8 mouse cellular contexts compared by ENCODE assay signal in the genomic region with DNA sequence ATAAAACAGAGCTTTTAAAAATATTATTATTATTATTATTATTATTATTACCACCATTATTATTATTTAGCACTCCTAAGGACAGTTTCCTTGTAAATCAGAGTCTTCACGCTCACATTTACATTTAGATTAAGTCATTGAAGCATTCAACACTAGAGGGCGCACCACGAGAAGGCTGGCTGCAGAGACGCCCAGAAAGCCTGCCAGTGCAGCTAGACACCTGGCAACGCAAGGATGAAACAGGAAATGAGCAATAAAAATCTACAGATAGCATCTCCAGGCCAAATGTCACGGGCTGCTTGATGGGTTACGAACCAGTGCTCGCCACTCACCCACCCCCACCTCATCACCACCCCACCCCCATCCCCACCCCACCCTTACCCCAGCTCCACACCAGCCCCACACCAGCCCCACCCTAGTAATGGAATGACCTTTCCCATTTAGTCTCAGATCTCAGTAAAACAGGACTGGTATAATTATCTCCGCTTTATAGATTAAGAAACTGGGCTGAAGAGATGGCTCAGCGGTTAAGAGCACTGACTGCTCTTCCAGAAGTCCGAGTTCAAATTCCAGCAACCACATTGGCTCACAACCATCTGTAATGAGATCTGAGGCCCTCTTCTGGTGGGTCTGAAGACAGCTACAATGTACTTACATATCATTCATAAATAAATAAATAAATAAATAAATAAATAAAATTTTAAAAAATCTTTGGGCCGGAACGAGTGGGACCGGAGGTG. TPM values are rescaled to one million over a fixed set of nuclear protein-coding genes. Genes with fewer than 3 reads are reported as not detected.
DNase-seq lines count a peak whose midpoint lies in the region; ATAC-seq and TF ChIP-seq lines count a peak whose summit lies in the region.

No protein-coding gene starts in this region.

- 29% methylated on average over 14 of the region's 14 CpGs for WGBS in heart, postnatal 0 days
- 25% methylated on average over 14 of the region's 14 CpGs for WGBS in lung, adult 2 months
- WGBS in olfactory bulb, adult 2 months, result 31% methylated on average over 14 of the region's 14 CpGs
- WGBS in thymus, adult 2 months, result 25% methylated on average over 14 of the region's 14 CpGs

- H3K27me3 ChIP-seq in ES-Bruce4 (ENCODE audit: control insufficient read depth, insufficient read depth, low read length, poor library complexity, severe bottlenecking), result no peaks in the 10 kb centered on the region
- no peaks in the 10 kb centered on the region for H3K27me3 ChIP-seq in heart, postnatal 0 days (ENCODE audit: control insufficient read depth, insufficient read depth, low read length)
- H3K27me3 ChIP-seq in thymus, adult 2 months (ENCODE audit: control insufficient read depth, insufficient read depth, low read length), result no peaks in the 10 kb centered on the region

- DNase-seq in brain, embryonic 14.5 days (ENCODE audit: low read depth), result peak; percentile 93
- peak; percentile 47 for DNase-seq in fibroblast of lung, adult 2 months (ENCODE audit: low read depth)
- peak; percentile 77 for DNase-seq in heart, postnatal 0 days (ENCODE audit: low spot score)
- DNase-seq in kidney, postnatal 10 days, result peak; percentile 90
- DNase-seq in lung, adult 2 months, result peak; percentile 56
- peak; percentile 84 for DNase-seq in thymus, adult 2 months

- no peak overlapping the region for H3K4me2 ChIP-seq in heart, postnatal 0 days (ENCODE audit: low read depth, low read length)

- no peaks in the 10 kb centered on the region for H3K36me3 ChIP-seq in ES-Bruce4 (ENCODE audit: control insufficient read depth, insufficient read depth, low read length, poor library complexity, severe bottlenecking)
- no peaks in the 10 kb centered on the region for H3K36me3 ChIP-seq in heart, postnatal 0 days (replicated peaks; ENCODE audit: control insufficient read depth, insufficient read depth, low read length)
- H3K36me3 ChIP-seq in thymus, adult 2 months (ENCODE audit: control insufficient read depth, insufficient read depth, low read length), result no peaks in the 10 kb centered on the region

- H3K9me3 ChIP-seq in ES-Bruce4 (replicated peaks; ENCODE audit: control insufficient read depth, insufficient read depth, low read length, poor library complexity, severe bottlenecking), result no peaks in the 10 kb centered on the region
- H3K9me3 ChIP-seq in heart, postnatal 0 days (replicated peaks; ENCODE audit: control insufficient read depth, low read length), result no peaks in the 10 kb centered on the region

- H3K27ac ChIP-seq in ES-Bruce4 (ENCODE audit: insufficient read depth, low read length), result no peak overlapping the region
- H3K27ac ChIP-seq in heart, postnatal 0 days (ENCODE audit: low read depth), result no peak overlapping the region
- no peak overlapping the region for H3K27ac ChIP-seq in olfactory bulb, adult 2 months (ENCODE audit: insufficient read depth, low read depth, low read length)
- H3K27ac ChIP-seq in thymus, adult 2 months (ENCODE audit: control insufficient read depth, insufficient read depth, low read length), result no peak overlapping the region

- peaks cover 1% of the 10 kb centered on the region for H3K4me1 ChIP-seq in ES-Bruce4 (ENCODE audit: control insufficient read depth, insufficient read depth, low read length)
- no peaks in the 10 kb centered on the region for H3K4me1 ChIP-seq in heart, postnatal 0 days (ENCODE audit: control insufficient read depth, insufficient read depth)
- no peaks in the 10 kb centered on the region; the same call in 1 of the 2 replicates for H3K4me1 ChIP-seq in lung, adult 2 months (ENCODE audit: control insufficient read depth, insufficient read depth, low read length)
- peaks cover 7% of the 10 kb centered on the region for H3K4me1 ChIP-seq in olfactory bulb, adult 2 months (ENCODE audit: control insufficient read depth, insufficient read depth, low read length)
- H3K4me1 ChIP-seq in thymus, adult 2 months (replicated peaks; ENCODE audit: control insufficient read depth, insufficient read depth, low read length), result 0 out of 2 replicates have a peak, but pooled peaks cover 2% of the 10 kb centered on the region

- 0 out of 2 replicates have a peak overlapping the region, but pooled peaks have one; percentile 5 for H3K4me3 ChIP-seq in ES-Bruce4 (ENCODE audit: low read depth, low read length)
- no peak overlapping the region for H3K4me3 ChIP-seq in heart, postnatal 0 days (ENCODE audit: low read depth, low read length)
- no peak overlapping the region for H3K4me3 ChIP-seq in lung, adult 2 months (replicated peaks; ENCODE audit: extremely low read depth, low read depth, low read length)
- H3K4me3 ChIP-seq in olfactory bulb, adult 2 months (ENCODE audit: insufficient read depth, low read depth, low read length), result no peak overlapping the region
- no peak overlapping the region for H3K4me3 ChIP-seq in thymus, adult 2 months (ENCODE audit: control insufficient read depth, insufficient read depth, low read length)

- TF ChIP-seq POLR2A in ES-Bruce4 (IDR thresholded peaks at IDR 0.05; ENCODE audit: insufficient read depth, low read length), result no peak
- TF ChIP-seq POLR2A in brain, embryonic 14.5 days (IDR thresholded peaks at IDR 0.05; ENCODE audit: borderline replicate concordance, extremely low read depth, insufficient read depth, insufficient read length, poor library complexity, severe bottlenecking), result no peak
- no peak for TF ChIP-seq POLR2A in lung, adult 2 months (IDR thresholded peaks at IDR 0.05; ENCODE audit: borderline replicate concordance, extremely low read depth, low read depth, low read length)
- no peak for TF ChIP-seq POLR2A in olfactory bulb, adult 2 months (IDR thresholded peaks at IDR 0.05; ENCODE audit: insufficient read depth, low read depth, low read length)
- no peak for TF ChIP-seq POLR2A in thymus, adult 2 months (IDR thresholded peaks at IDR 0.05; ENCODE audit: control insufficient read depth, extremely low read depth, insufficient read depth, low read length, poor library complexity)

- TF ChIP-seq CTCF in ES-Bruce4 (IDR thresholded peaks at IDR 0.05; ENCODE audit: low read depth, low read length), result peak; percentile 83
- TF ChIP-seq CTCF in brain, embryonic 14.5 days (IDR thresholded peaks at IDR 0.05; ENCODE audit: borderline replicate concordance, extremely low read depth, insufficient read depth, insufficient read length), result peak; percentile 84
- TF ChIP-seq CTCF in heart, postnatal 0 days (IDR thresholded peaks at IDR 0.05; ENCODE audit: low read depth), result peak; percentile 89
- peak; percentile 85 for TF ChIP-seq CTCF in lung, adult 2 months (IDR thresholded peaks at IDR 0.05; ENCODE audit: insufficient read depth, low read length)
- TF ChIP-seq CTCF in olfactory bulb, adult 2 months (IDR thresholded peaks at IDR 0.05; ENCODE audit: insufficient read depth, low read depth, low read length), result peak; percentile 61
- peak; percentile 76 for TF ChIP-seq CTCF in thymus, adult 2 months (IDR thresholded peaks at IDR 0.05; ENCODE audit: borderline replicate concordance, control insufficient read depth, extremely low read depth, insufficient read depth, low read length, poor library complexity)

- 0 out of 2 replicates have a peak, but pooled peaks have one; percentile 42 for TF ChIP-seq EP300 in ES-Bruce4 (IDR thresholded peaks at IDR 0.05; ENCODE audit: insufficient read depth, low read depth, low read length)
- no peak for TF ChIP-seq EP300 in heart, postnatal 0 days (IDR thresholded peaks at IDR 0.05; ENCODE audit: low read depth)

- H3K9ac ChIP-seq in ES-Bruce4 (ENCODE audit: low read depth, poor library complexity, severe bottlenecking), result peak overlapping the region; percentile 48; the same call in 1 of the 2 replicates
- no peak overlapping the region for H3K9ac ChIP-seq in heart, postnatal 0 days (replicated peaks; ENCODE audit: low read depth, low read length)

- ATAC-seq in heart, postnatal 0 days (ENCODE audit: insufficient read depth, low read depth), result peak; percentile 71

RNA-seq across cellular contexts. Expression of gene Lrrc8d, which starts 14.7 kb away (rescaled TPM):
- polyA plus RNA-seq in ES-Bruce4 (2011; ENCODE audit: insufficient read depth, insufficient read length, low read depth, missing spikeins), result 34.6 and 37.0 TPM in 2 replicates
- polyA plus RNA-seq in brain, embryonic 14.5 days (2012; rRNA removed), result 9.3 and 25.4 TPM in 2 replicates
- 5.5 and 8.8 TPM in 2 replicates for total RNA-seq in heart, postnatal 0 days (2014; rRNA removed; ENCODE audit: low replicate concordance)
- polyA plus RNA-seq in heart, postnatal 0 days (2015; fragmentation: Nextera tagmentation; extraction: Ambion mirVana), result 8.5 and 10.0 TPM in 2 replicates
- 11.3 and 16.6 TPM in 2 replicates for polyA plus RNA-seq in lung, adult 2 months (2012; rRNA removed)
- not detected in 2 replicates for polyA plus RNA-seq in olfactory bulb, adult 2 months (2012; ENCODE audit: insufficient read depth, insufficient read length, low replicate concordance, missing spikeins)
- polyA plus RNA-seq in thymus, adult 2 months (2012; rRNA removed), result 5.6 and 5.7 TPM in 2 replicates
